Mouse (Mus musculus): ENCODE results near the gene Amotl2. TPM values are rescaled to one million over a fixed set of nuclear protein-coding genes. Genes with fewer than 3 reads are reported as not detected.

Gene Amotl2
- total and polyA plus RNA-seq, 3 experiments = 25.9 to 66.3 (median 56.5) TPM

DNA sequence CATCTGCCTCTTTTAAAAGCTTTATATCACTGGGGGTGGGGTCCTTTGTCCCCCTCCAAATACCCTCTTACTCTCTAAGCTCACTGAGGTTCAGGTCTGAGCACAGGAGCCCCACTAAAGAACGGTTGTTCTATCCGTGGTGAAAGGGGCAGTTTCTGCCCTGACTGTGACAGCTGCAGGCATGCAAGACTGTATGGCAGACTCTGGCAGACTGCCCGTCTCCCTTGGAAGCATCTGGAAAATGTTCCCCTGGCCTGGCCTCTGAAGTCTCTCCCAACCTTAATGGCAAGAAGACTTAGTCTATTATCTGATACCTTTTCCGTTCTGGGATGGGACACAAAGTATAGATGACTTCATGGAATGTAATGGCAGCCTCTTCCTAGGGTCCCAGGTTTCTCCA, 28.5 kb upstream of the Amotl2 start:
- DNase-seq = peak; percentile 45 to 49
- intact Hi-C loops (cut with DNase I) = loop anchor here (5.0 kb wide), 1 partner anchor 46 kb away; no protein-coding TSS in a partner anchor
- Histone ChIP-seq H3K27me3 (ENCODE audit: control insufficient read depth, insufficient read depth, low read length) (no peaks in the 10 kb centered on the region), H3K9ac (ENCODE audit: low read depth, low read length) (no peak overlapping the region), H3K36me3 (ENCODE audit: control insufficient read depth, insufficient read depth, low read length) (no peaks in the 10 kb centered on the region), H3K79me2 (replicated peaks; ENCODE audit: control insufficient read depth, insufficient read depth, low read length) (no peaks in the 10 kb centered on the region), H3K4me3 (no peak overlapping the region), H3K27ac (no peak overlapping the region), H3K4me1 (ENCODE audit: control insufficient read depth, insufficient read depth, low read length) (peaks cover 1% of the 10 kb centered on the region; the same call in 1 of the 2 replicates)
- WGBS = 23% methylated on average over 4 of the region's 4 CpGs
- no peak for TF ChIP-seq CTCF (IDR thresholded peaks at IDR 0.05)
- TF ChIP-seq EP300 (IDR thresholded peaks at IDR 0.05; ENCODE audit: insufficient read depth, low read depth, low read length) = no peak
- TF ChIP-seq POLR2A (IDR thresholded peaks at IDR 0.05; ENCODE audit: insufficient read depth, low read depth, low read length) = no peak

DNA sequence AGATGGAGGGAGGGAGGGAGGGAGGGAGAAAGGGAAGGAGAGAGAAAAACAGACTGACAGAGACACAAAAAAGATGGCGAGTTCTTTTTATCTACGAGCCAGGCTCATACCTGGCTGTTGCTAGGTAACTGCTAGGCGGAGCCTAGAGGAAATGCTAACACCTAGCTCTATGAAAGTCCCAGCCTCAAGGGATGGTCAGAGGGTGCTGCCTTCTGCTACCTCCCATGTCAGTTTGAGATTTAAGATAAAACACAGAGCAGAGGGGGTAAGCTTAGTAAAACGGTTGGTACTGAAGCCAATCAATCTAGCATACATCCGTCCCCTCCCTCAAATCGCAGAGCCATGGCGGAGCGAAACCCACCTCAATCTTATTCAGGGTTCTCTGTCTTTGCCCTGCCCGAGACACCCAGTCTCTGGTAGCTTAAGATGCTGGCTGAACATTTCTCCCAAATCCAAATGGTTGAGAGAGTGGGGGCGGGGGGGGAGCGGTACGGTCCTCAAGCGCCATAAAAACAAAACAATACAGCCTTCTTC, 27.0 kb upstream of the Amotl2 start:
- Histone ChIP-seq H3K4me1 (ENCODE audit: control insufficient read depth, insufficient read depth, low read length) (peaks cover 1% of the 10 kb centered on the region; the same call in 1 of the 2 replicates), H3K36me3 (ENCODE audit: control insufficient read depth, insufficient read depth, low read length) (no peaks in the 10 kb centered on the region), H3K9ac (ENCODE audit: low read depth, low read length) (peak overlapping the region; percentile 65), H3K27ac (no peak overlapping the region; the same call in 1 of the 2 replicates), H3K79me2 (replicated peaks; ENCODE audit: control insufficient read depth, insufficient read depth, low read length) (no peaks in the 10 kb centered on the region), H3K27me3 (ENCODE audit: control insufficient read depth, insufficient read depth, low read length) (no peaks in the 10 kb centered on the region), H3K4me3 (peak overlapping the region; percentile 54)
- WGBS = 24% methylated on average over 13 of the region's 13 CpGs
- no peak for DNase-seq
- intact Hi-C loops (cut with DNase I) = loop anchor here (5.0 kb wide), 1 partner anchor 47 kb away; no protein-coding TSS in a partner anchor
- TF ChIP-seq EP300 (IDR thresholded peaks at IDR 0.05; ENCODE audit: insufficient read depth, low read depth, low read length) (no peak), CTCF (IDR thresholded peaks at IDR 0.05) (no peak), POLR2A (IDR thresholded peaks at IDR 0.05; ENCODE audit: insufficient read depth, low read depth, low read length) (no peak)

DNA sequence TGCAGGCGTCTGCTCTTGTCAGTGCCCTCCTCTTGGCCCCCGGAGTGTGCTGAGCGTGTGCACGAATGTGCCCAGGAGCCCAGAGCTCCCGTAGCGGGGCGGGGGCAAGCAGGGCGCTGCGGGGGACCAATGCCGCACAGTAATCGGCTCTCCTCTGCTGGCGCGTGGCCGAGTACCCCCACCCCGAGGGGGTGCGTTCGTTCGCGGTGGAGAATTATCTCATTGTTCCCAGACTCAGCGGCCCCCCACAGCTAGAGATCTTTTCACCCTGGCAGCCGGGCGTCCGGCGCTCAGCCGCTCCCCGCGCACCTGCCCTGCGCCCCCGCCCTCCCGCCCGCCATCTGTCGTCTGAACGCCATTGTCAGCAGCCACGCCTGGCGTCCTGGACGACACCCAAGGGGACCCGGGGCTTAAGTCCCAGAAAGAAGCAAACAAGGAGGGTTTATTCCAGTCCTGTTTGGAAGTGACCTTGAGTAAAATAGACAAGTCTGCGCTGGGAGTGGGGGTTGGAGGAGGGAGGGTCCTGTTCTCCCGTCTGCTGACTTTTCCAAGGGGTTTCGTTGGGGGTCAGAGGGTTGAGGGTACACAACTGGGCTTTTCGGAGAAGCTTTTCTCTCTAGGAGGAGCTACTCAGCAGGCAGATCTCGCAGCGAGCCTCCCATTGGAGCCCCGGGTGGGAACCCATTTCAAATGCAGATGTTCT, 26.4 kb upstream of the Amotl2 start:
- Histone ChIP-seq H3K4me3 (peak overlapping the region; percentile 54), H3K27ac (peak overlapping the region; percentile 27; the same call in 1 of the 2 replicates), H3K9ac (ENCODE audit: low read depth, low read length) (peak overlapping the region; percentile 65), H3K79me2 (replicated peaks; ENCODE audit: control insufficient read depth, insufficient read depth, low read length) (no peaks in the 10 kb centered on the region), H3K36me3 (ENCODE audit: control insufficient read depth, insufficient read depth, low read length) (no peaks in the 10 kb centered on the region), H3K27me3 (ENCODE audit: control insufficient read depth, insufficient read depth, low read length) (no peaks in the 10 kb centered on the region), H3K4me1 (ENCODE audit: control insufficient read depth, insufficient read depth, low read length) (peaks cover 1% of the 10 kb centered on the region; the same call in 1 of the 2 replicates)
- under 1% methylated on average over 44 of the region's 44 CpGs for WGBS
- intact Hi-C loops (cut with DNase I) = loop anchor here (5.0 kb wide), 2 partner anchors 38 to 48 kb away; no protein-coding TSS in a partner anchor
- DNase-seq = peak; percentile 38 to 53
- TF ChIP-seq EP300 (IDR thresholded peaks at IDR 0.05; ENCODE audit: insufficient read depth, low read depth, low read length) (no peak), POLR2A (IDR thresholded peaks at IDR 0.05; ENCODE audit: insufficient read depth, low read depth, low read length) (no peak), CTCF (IDR thresholded peaks at IDR 0.05) (no peak)

DNA sequence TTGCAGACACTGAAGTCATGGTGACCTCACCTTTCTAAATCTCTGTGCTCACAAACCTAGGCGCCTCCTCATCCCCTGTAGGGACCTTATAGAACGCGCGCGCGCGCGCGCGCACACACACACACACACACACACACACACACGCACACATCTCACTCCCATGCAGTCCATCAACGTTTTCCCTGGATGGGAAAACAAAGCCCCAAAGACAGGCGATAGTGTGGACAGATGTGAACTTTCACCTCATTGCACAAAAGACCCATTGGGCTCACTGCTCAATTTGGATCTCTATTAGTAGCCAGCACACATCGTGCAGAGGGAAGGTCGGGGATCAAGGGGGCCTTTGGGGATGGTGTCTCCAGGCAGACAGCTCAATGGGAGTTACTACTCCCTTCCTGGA, 25.6 kb upstream of the Amotl2 start:
- peak overlapping the region; percentile 54 for H3K4me3 ChIP-seq

DNA sequence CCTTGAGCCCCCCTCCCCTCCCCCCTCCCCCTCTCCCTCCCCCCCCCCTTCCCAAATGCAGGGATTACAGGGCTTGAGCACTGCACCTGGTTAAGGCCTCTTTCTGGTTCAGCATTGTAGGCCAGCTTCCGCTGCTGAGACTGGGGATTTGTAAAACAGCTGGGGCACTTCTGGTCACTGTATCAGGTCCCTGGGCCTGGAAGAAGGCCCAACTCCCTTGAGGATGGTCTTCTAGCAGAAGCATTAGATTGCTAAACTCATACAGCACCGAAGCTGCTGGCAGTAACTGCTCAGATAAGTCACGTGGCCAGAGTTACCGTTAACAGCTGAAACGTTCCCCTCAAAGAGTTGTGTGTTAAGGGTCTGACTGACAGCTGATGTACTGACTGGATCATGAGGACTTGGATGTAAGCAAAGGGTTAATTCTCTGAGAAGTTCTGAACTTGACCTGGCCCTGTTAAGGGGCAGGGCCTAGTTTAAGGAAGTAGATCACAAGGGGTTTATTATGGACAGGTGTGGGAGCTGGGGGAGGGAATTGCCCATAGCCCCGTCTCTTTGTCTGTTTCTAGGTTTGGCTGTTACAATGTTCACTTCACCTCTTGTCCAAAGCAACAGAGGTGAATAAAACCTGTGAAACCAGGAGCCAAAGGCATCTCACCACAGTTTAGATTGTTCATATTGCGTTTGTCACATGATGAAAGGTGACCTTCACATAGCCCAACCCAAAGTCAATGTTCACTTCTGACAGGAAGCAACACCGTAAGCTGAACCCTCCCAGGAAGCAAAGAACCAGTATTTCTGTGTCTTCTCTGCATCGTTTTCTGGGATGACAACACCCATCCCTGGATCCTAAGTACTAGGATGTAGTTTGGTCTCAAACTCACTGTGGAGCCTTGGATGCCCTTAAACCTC, 23.7 kb upstream of the Amotl2 start:
- H3K36me3 ChIP-seq (ENCODE audit: control insufficient read depth, insufficient read depth, low read length) = no peaks in the 10 kb centered on the region
- no peaks in the 10 kb centered on the region for H3K79me2 ChIP-seq (replicated peaks; ENCODE audit: control insufficient read depth, insufficient read depth, low read length)
- H3K27ac ChIP-seq = no peak overlapping the region
- no peak overlapping the region for H3K4me3 ChIP-seq
- H3K4me1 ChIP-seq (ENCODE audit: control insufficient read depth, insufficient read depth, low read length) = peaks cover 1% of the 10 kb centered on the region; the same call in 1 of the 2 replicates
- DNase-seq = peak; percentile 44 to 59
- TF ChIP-seq POLR2A (IDR thresholded peaks at IDR 0.05; ENCODE audit: insufficient read depth, low read depth, low read length) = no peak
- 0 out of 2 replicates have a peak, but pooled peaks have one; percentile 18 for TF ChIP-seq EP300 (IDR thresholded peaks at IDR 0.05; ENCODE audit: insufficient read depth, low read depth, low read length)
- TF ChIP-seq CTCF (IDR thresholded peaks at IDR 0.05) = no peak
- WGBS = 43% methylated on average over 9 of the region's 9 CpGs
- intact Hi-C loops (cut with DNase I) = loop anchor here (5.0 kb wide), 1 partner anchor 41 kb away; no protein-coding TSS in a partner anchor
- H3K27me3 ChIP-seq (ENCODE audit: control insufficient read depth, insufficient read depth, low read length) = no peaks in the 10 kb centered on the region
- H3K9ac ChIP-seq (ENCODE audit: low read depth, low read length) = no peak overlapping the region

More for the DNA sequence above, 25.6 kb upstream of the Amotl2 start:
- 23% methylated on average over 15 of the region's 15 CpGs for WGBS
- Histone ChIP-seq H3K79me2 (replicated peaks; ENCODE audit: control insufficient read depth, insufficient read depth, low read length) (no peaks in the 10 kb centered on the region), H3K4me1 (ENCODE audit: control insufficient read depth, insufficient read depth, low read length) (peaks cover 1% of the 10 kb centered on the region; the same call in 1 of the 2 replicates), H3K27me3 (ENCODE audit: control insufficient read depth, insufficient read depth, low read length) (no peaks in the 10 kb centered on the region), H3K27ac (no peak overlapping the region), H3K36me3 (ENCODE audit: control insufficient read depth, insufficient read depth, low read length) (no peaks in the 10 kb centered on the region), H3K9ac (ENCODE audit: low read depth, low read length) (no peak overlapping the region)
- intact Hi-C loops (cut with DNase I) = loop anchor here (5.0 kb wide), 1 partner anchor 39 kb away; no protein-coding TSS in a partner anchor
- DNase-seq = no peak
- no peak for TF ChIP-seq POLR2A (IDR thresholded peaks at IDR 0.05; ENCODE audit: insufficient read depth, low read depth, low read length)
- TF ChIP-seq CTCF (IDR thresholded peaks at IDR 0.05) = no peak
- TF ChIP-seq EP300 (IDR thresholded peaks at IDR 0.05; ENCODE audit: insufficient read depth, low read depth, low read length) = no peak
